Mouse (Mus musculus): ENCODE measurements around the gene Hes2.

- no peak for TF ChIP-seq CTCF (IDR thresholded peaks at IDR 0.05; ENCODE audit: control insufficient read depth, insufficient read depth, low read length)
- no peak for TF ChIP-seq POLR2A (IDR thresholded peaks at IDR 0.05; ENCODE audit: borderline replicate concordance, control insufficient read depth, low read depth, low read length)
These were observed 23.3 kb upstream of the Hes2 start for GRCm38 (mm10) chr4:152135363-152135762.

All from bone marrow, adult 2 months (tissue).